Mouse (Mus musculus) stomach, postnatal 0 days (tissue): ENCODE data around the gene Iglon5.

Experiments used
- CTCF ChIP-seq: IDR thresholded peaks from 2 replicates; pipeline ENCODE4 v1.5.1; 2016; ENCODE audit warnings: antibody characterized with exemption, low read depth, mild to moderate bottlenecking, moderate library complexity
- EP300 ChIP-seq: optimal IDR thresholded peaks from 2 replicates; pipeline ENCODE3; 2016; ENCODE audit warnings: antibody characterized with exemption

GRCm38 (mm10) chr7:43464864-43465343, 25.0 kb downstream of the Iglon5 start:
- no peak for TF ChIP-seq CTCF
- TF ChIP-seq EP300, result no peak
